Mouse (Mus musculus) thymus, postnatal 10 days (tissue): Measurements from ENCODE around the gene Tmem248.
A peak's percentile ranks its signal among the peaks of the same experiment; 100 is the strongest.

Experiments used
- DNase-seq, 2 experiments: peaks; one replicate each; pipeline ENCODE4 v3.0.0; 2021; ENCODE audit warnings: low spot score in 2 of 2

The Tmem248 gene

GRCm38 (mm10) chr5:130216781-130217180 lies at the start of gene Tmem248:
TSS of gene Tmem248 (plus strand) at chr5:130217081.
- no peak for DNase-seq

GRCm38 (mm10) chr5:130169109-130169508 lies 47.8 kb upstream of the Tmem248 start:
- DNase-seq, result no peak

GRCm38 (mm10) chr5:130170666-130171422 lies 46.0 kb upstream of the Tmem248 start:
- DNase-seq, result no peak

GRCm38 (mm10) chr5:130171423-130171954 lies 45.4 kb upstream of the Tmem248 start, which contains the start of gene Rabgef1:
TSS of gene Rabgef1 (plus strand) at chr5:130171798.
- DNase-seq, result peak; percentile 80 to 85

- peak; percentile 38 to 47 for DNase-seq
Observed at GRCm38 (mm10) chr5:130171956-130172601, 44.8 kb upstream of the Tmem248 start.

- DNase-seq, result no peak
Observed at GRCm38 (mm10) chr5:130173012-130173411, 43.9 kb upstream of the Tmem248 start.

- no peak for DNase-seq
Observed at GRCm38 (mm10) chr5:130177871-130178270, 39.0 kb upstream of the Tmem248 start.

GRCm38 (mm10) chr5:130180362-130180761 lies 36.5 kb upstream of the Tmem248 start:
- DNase-seq, result no peak

GRCm38 (mm10) chr5:130181740-130182540 lies 34.9 kb upstream of the Tmem248 start:
- no peak for DNase-seq

- no peak for DNase-seq
Observed at GRCm38 (mm10) chr5:130182541-130182821, 34.4 kb upstream of the Tmem248 start.

GRCm38 (mm10) chr5:130184193-130184856 lies 32.6 kb upstream of the Tmem248 start:
- DNase-seq, result no peak

- DNase-seq, result no peak
Observed at GRCm38 (mm10) chr5:130185312-130185711, 31.6 kb upstream of the Tmem248 start.

GRCm38 (mm10) chr5:130187383-130187782 lies 29.5 kb upstream of the Tmem248 start:
- no peak for DNase-seq

- no peak for DNase-seq
Observed at GRCm38 (mm10) chr5:130190909-130191308, 26.0 kb upstream of the Tmem248 start.

GRCm38 (mm10) chr5:130191865-130192264 lies 25.0 kb upstream of the Tmem248 start:
- DNase-seq, result no peak

GRCm38 (mm10) chr5:130192356-130192944 lies 24.4 kb upstream of the Tmem248 start:
- no peak for DNase-seq

- no peak for DNase-seq
Observed at GRCm38 (mm10) chr5:130193760-130194159, 23.1 kb upstream of the Tmem248 start.

- DNase-seq, result no peak
Observed at GRCm38 (mm10) chr5:130196307-130196706, 20.6 kb upstream of the Tmem248 start.

- DNase-seq, result no peak
Observed at GRCm38 (mm10) chr5:130197454-130197853, 19.4 kb upstream of the Tmem248 start.

GRCm38 (mm10) chr5:130197981-130198380 lies 18.9 kb upstream of the Tmem248 start:
- no peak for DNase-seq
